Mouse (Mus musculus): ENCODE measurements at regions not wholly inside any gene's neighbourhood (a gene's known extent, or its start where the extent isn't known, plus 50 kb on each side); places are given as distances from the start of the nearest gene placed in this dataset.

- TF ChIP-seq SIN3A (IDR thresholded peaks at IDR 0.05; ENCODE audit: low read length): no peak
- no peak for TF ChIP-seq MAX (IDR thresholded peaks at IDR 0.05; ENCODE audit: low read length)
These were observed 125.9 kb upstream of the Gm10181 start for GRCm38 (mm10) chr9:24963290-24963689.
